Mouse (Mus musculus) CH12.LX (cell line): Measurements from ENCODE around the gene Tmem131l.

Experiments used
- E2F4 ChIP-seq: IDR thresholded peaks from 2 replicates; pipeline ENCODE4 v1.6.1; 2011; ENCODE audit warnings: low read depth, low read length, improper control_type of control experiment; ENCODE audit not compliant: insufficient replicate concordance
- EP300 ChIP-seq: IDR thresholded peaks from 2 replicates; pipeline ENCODE4 v1.6.1; 2011; ENCODE audit warnings: low read length, improper control_type of control experiment
- USF1 ChIP-seq: IDR thresholded peaks from 2 replicates; pipeline ENCODE4 v1.6.1; 2014; ENCODE audit warnings: low read depth, mild to moderate bottlenecking, inconsistent platforms, low read length, improper control_type of control experiment
- USF2 ChIP-seq: conservative IDR thresholded peaks from 2 replicates; pipeline ENCODE4 v1.6.1; 2011; ENCODE audit warnings: low read depth, low read length, improper control_type of control experiment
- ZNF384 ChIP-seq: IDR thresholded peaks from 2 replicates; pipeline ENCODE4 v1.6.1; 2012; ENCODE audit warnings: low read depth, low read length, improper control_type of control experiment, inconsistent platforms

GRCm38 (mm10) chr3:84034115-84034780 is 5.7 kb downstream of the Tmem131l start:
- TF ChIP-seq ZNF384: no peak
- TF ChIP-seq EP300: no peak
- no peak for TF ChIP-seq E2F4
- TF ChIP-seq USF1: no peak
- TF ChIP-seq USF2: no peak
